Mouse (Mus musculus) left cerebral cortex, adult 11 months (tissue): ENCODE results near the gene 1700029J07Rik.
A peak's percentile ranks its signal among the peaks of the same experiment; 100 is the strongest.

ENCODE experiments used
- DNase-seq: peaks from one replicate; pipeline ENCODE4 v3.0.0; 2022; ENCODE audit warnings: low spot score

The 1700029J07Rik gene

DNA sequence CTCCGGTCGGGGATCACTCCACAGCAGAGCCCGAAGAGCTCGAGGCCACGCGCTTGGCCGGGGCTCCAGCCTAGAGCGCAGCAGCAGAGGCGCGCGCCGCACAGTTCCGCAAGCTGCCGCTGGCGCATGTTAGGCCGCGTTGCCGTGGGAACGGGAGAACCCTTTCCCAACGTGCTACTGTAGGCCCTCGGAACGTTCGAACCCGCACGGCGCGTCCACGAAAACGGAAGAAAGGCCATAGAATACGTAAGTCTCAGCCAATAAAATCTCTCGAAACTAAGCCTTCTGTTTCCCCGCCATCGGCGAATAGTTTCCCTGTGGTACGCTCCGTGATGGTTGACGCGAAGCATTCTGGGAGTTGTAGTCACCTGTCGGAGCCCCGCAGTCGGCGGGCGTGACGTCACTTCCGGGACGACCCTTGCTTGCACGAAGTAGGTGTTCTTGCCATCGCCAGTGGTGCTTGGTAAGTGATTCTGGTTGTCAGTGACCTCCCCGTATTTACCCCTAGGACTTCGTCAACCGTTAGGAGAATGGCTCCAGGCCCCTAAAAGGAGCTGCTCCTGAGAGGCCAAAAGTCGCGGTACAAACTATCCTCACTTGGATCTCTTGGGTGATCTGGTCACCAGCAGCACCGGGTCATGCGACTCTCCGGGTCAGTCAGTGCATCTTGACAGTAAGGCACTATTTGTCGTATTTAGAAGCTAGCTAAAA is at the start of gene 1700029J07Rik, which contains the start of gene Ufsp2:
Gene 1700029J07Rik (minus strand): TSS at position 127 of the 711 bp plus-strand sequence.
Gene Ufsp2 (plus strand): TSS at position 403 of the 711 bp plus-strand sequence.
- peak; percentile 99 for DNase-seq

DNA sequence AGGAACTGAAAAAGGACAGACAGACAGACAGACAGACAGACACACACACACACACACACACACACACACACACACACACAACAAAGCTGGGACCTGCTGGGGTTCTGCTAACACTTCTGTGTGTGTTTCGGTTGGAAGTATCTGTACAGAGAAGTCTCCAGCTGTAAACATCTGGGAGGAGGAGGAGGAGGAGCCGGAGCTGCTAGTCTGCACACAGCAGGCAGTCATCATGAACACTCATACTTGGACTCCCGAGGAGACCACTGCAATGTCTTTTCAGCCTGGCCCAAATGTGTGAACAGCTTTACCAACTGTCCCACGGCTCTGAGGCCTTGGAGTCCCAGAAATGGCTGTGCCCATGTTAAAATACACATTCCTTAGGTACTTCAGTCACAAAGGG is 49.3 kb upstream of the 1700029J07Rik start:
- DNase-seq: no peak

DNA sequence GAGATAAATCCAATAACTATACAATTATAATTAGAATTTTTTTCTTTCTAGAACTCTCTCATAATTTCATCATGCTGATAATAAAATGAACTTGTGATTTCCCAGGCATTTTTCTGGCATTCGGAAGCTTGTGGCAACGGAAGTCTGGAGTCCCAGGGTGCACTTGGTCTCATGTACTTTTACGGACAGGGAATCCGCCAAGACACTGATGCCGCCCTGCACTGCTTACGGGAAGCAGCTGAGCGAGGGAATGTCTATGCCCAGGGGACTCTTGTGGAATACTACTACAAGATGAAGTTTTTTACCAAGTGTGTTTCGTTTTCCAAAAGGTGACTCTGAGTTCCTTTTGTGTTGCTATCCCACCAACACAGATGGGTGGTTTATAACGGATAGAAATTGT is 47.7 kb upstream of the 1700029J07Rik start:
- DNase-seq: no peak

DNA sequence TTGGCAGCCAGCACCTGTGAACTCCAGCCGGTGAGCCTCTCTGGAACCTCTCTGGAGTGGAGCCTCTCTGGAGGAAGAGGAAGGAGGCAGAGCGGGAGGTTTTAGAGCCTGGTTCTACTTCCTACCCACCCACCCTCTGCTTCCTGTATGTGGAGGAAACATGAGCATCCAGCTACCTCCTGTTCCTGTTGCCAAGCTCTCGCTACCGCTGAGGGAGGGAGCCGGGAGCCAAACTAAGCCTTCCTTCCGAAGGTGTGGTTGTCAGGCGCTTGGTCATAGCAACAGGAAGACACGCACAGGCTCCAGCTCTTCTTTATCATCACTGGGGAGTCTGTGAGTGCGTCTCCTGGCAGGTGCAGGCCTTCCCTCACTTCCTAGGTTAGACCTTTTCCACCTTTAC is 47.2 kb upstream of the 1700029J07Rik start:
- DNase-seq: no peak

DNA sequence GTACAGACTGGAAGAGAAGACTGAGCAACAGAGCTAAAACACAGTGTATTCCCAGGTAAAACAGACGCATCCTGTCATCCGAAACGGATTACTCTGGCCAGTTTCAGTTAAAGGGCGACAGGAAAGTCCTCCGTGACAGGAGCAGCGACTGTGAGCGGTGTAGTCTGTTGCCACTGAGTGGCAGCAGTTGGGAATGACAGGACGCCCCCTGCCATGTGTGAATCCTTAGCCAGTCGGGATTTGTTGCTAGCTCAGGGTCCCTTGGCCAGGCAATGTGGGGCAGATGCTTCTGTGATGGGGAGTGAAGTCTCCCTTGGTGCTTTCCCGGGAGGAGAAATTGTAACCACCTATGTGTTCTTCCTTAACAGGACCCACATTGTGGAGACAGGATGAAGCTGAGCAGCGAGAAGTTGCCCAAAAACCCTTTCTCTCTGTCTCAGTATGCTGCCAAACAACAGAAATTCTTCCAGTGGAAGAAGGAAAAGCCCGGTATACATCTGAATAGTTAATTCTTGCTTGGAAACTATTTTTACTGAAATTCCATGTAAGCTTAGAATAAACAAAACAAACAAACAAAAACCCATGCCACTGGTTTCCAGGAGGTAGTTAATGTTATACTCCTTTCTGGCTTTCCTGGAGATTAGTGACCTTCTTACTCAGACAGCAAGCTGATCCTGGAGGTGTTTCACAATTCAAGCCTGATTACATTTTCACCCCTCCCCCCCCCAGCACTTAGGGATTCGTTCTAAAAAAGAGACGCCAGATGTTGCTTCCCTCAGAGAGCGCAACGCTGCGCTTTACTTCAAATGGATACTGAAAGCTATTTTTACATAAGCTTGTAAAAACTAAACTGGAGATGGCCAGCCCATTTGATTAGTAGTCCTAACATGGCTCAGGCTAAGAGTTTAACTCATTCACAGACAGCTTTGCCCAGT is 36.0 kb upstream of the 1700029J07Rik start:
- DNase-seq: no peak

DNA sequence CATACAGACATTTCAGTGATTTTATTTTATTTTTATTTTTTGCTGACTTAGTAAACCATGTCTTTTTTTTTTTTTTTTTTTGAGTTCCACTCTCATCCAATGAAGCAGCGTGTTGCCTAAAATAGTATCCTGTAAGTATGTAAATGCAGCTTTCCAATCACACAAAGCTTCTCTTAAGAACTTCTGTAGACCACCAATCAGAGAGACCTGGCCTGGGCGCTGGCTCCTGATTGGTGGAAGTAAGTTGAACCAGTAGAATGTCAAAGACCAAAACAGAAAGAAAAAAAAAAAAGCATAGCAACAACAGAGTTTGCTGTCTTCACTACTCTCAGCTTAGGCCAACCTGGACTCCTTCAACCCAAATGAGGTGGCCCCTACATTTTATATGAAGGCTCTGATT is 35.3 kb upstream of the 1700029J07Rik start:
- DNase-seq: no peak

DNA sequence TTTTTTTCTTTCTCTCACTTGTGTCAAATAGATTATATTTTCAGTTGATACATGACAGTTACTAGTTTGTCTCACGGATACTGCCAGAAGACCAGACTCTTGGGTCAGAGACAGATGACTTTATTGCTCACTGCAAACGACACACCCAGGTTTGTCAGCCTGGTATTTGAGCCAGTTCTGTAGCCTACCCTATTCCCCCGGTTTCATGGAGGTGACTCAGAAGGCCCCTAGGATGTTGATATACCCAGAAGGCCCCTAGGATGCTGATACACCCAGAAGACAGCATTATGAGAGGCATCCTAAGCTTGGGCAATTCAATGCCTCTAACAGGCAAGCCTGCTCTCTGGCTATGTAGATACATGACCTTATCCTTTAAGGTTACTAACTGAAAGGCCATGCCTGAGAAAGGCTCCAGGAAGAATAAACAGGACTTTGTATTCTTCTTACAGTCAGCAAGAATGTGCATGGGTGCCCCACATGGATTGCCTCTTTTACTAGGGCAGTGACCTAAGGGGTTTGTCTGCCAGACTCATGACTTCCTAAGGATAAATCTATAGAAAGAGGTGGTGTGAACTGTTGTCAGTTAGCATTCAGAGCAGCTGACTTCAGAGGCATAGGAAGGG is 32.1 kb upstream of the 1700029J07Rik start:
- no peak for DNase-seq

DNA sequence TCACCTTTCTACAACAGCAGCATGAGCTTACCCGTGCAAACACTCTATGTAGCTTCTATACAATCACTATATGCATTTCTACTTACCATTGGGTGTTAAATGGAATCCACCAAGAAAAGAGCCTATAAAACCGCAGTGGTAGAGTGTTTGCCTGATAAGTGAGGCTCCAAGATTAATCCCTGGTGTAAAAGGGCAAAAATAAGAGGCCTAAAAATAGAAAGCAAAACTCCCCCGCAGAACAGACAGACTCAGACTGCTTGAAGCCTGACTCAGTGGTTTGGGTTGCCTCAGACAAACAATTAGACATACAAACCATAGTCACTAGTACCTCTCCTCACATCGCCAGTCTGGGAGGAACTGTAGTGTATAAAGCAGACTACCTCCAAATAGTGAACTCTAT is 30.5 kb upstream of the 1700029J07Rik start, which contains the start of gene Ankrd37:
Gene Ankrd37 (minus strand): TSS at position 112 of the 400 bp plus-strand sequence.
- DNase-seq: no peak

DNA sequence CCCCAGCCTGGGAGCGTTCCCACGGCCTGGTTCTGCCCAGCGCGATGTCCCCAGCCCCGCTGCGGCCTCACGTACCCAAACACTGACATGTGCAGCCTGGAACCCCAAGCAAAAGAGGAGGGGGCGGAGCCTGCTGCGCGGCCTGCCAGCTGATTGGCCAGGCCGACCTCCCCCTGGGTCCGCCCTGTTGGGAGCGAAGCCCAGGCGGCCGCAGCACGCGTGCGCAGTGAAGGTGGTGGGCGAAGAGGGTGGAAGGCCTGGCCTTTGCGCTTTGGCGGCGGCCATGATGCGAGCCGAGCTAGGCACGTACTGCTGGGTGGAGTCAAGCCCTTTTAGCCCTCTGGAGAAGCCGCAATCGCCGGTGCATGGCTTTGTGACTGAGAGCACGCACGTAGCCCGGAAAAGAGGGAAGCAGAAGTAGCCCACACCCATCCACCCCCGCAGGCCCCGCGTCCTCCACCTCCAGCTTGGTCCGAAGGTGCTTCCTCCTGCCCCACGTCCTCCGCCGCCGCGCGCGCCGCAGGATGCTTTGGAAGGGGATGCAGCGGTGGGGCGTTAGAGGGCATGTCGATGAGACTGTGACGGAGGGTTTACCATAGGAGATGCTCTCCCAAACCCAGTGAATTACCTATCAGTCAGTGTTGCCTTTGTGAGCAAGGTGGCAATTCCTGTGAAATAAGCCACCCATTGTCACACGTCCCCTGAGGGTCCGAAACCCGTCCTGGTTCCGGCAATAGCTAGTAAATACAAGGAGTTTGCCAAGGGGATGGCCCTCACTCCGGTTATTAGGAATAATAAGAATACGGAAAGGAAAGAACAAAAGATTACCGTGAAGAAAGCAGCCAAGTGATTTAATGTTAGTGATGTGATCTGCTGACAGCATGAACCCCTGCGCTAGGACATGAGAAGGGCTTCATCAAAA is 25.0 kb upstream of the 1700029J07Rik start:
- DNase-seq: peak; percentile 97

DNA sequence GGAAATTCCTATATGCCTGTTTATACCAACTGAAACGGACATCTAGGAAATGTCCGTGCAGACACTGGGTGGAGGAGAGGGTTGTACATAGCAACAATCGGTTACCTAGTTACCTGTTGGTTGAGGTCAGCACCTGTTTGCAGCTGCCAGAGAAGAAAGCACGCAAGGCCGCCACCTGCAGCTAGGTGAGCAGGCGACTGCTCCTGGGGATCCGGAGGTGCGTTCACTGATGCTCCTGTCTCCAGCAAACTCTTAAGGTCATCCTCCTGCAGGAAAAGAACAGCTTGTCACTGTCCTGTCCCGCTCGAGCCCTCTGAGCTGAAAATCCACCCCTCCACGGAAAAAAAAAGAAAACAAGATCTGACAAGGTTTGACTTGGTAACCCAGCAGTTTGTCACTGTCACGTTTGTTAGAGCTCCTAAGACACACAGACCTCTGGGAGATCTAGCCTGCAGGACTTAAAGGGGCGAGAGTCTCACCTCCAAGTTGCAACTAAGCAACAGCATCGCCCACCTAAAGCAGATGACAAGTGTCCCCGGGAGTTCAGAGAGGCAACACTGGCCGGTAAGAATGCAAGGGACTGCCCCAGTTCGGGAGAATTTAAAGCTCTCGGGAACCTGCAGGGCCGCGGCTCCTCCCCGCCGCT is 24.2 kb upstream of the 1700029J07Rik start, which contains the start of gene Lrp2bp:
Gene Lrp2bp (plus strand): TSS at position 166 of the 646 bp plus-strand sequence.
- no peak for DNase-seq

DNA sequence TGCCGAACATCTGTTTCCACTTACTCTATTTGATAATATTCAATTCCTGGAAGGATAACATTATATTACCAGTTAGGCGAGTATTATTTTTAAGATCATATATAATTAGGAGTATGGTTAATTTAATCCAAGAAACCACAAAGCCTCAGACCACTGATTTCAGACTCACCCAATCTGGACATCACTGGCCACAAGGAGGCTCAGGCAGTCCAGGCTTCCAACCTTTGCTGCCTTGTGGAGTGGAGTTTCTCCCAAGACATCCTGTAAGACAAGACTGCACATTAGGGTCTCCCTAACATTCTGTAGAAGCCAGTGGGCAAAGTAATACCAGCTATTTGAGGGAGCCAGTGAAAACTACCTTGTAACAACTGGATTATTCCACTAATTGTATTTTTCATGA is 23.2 kb upstream of the 1700029J07Rik start:
- no peak for DNase-seq

DNA sequence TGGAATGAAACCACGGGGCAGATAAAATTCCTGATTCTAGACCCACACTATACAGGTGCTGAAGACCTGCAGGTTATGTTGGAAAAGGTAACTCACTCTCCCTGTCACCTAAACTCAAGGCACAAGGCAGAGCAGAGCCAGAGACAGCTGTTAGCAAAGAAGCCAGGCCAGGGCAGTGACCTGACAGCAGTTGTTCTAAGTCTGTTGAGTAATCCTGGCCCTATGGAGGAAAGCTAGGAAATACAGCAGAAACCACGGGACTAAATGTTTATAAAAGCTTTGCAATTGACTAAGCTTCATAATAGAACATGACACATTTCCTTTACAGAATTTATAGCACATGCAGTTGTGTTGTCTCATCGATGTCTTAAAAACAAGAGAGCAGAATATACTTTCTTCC is 20.5 kb upstream of the 1700029J07Rik start:
- DNase-seq: no peak

DNA sequence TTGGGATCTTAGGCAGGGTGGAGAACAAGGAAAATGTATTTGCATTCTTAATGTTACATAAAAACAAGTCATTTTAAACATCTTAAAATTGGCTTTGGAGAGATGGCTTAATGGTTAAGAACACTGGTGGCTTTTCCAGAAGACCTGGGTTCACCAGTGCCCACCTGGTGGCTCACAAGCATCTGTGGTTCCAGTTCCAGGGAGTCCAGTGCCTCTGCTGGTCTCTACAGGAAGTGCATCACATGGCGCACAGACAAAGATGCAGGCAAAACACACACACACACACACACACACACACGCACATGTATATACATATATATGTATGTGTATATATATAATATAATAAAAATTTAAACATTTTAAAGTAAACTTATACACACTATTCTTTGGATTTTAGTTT is 19.1 kb upstream of the 1700029J07Rik start:
- no peak for DNase-seq

DNA sequence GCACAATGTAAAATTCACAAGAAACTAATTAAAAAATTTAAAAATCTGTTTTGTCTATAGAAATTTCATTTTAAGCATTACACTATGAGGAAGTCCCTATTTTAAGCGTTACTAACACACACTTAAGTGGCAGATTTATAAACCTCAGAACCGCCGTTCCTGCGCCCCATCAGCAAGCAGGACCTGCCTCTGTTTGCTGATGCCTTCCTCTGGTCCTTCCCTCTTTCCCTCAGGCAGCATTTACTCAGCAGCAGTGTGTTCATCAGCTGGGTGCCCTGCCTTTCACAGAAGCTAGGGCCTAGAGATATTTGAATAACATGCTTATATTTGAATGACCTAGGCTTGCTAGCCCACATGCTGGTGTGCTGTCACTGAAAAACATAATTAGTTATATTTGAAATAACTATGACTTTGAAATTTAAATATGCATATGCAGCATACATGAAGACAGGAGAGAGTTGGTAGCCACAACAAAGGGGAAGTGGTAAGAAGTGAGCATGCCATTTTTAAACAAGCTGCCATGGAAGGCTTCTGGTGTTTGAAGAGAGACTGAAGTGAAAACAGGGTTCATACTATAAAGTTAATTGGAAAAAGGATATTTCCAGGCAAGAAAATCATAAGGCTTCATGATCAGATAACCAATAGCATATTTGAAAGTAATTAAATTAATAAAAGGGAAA is 15.7 kb upstream of the 1700029J07Rik start:
- DNase-seq: no peak

DNA sequence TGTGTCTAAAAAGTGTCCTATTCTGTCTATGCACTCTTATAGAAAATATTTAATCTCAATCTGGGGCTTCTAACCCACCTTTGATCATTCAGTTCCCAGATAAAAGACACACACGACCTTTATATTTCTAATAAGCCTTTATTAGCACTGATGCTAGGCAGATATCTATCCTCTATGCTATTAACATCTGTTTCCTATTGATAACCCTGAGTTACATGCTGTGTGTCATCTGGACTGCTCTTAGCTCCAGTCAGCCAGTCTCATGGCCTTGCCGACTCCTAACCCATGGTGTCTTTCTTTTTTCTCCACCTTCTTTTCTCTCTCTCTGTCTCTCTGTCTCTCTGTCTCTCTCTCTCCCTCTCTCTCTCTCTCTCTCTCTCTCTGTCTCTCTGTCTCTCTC is 13.1 kb upstream of the 1700029J07Rik start:
- DNase-seq: no peak

DNA sequence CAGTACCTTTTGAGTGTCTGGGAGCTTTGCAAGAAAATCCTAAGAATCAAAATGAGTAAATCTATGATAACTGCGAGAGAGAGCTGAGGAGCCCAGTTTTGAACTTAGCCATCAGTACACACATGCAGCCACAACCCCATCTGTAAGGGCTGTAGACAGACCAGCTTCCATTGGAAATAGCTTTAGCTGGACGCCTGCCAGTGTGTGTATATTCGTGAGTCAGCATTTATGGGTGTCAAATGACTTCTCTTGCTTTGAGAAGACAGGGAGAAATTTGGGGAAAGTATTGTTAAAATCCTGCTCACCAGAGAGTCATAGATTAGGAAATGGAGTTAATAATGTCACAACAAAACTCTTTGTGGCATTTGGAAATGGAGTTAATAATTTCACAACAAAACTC is 11.6 kb upstream of the 1700029J07Rik start:
- no peak for DNase-seq

DNA sequence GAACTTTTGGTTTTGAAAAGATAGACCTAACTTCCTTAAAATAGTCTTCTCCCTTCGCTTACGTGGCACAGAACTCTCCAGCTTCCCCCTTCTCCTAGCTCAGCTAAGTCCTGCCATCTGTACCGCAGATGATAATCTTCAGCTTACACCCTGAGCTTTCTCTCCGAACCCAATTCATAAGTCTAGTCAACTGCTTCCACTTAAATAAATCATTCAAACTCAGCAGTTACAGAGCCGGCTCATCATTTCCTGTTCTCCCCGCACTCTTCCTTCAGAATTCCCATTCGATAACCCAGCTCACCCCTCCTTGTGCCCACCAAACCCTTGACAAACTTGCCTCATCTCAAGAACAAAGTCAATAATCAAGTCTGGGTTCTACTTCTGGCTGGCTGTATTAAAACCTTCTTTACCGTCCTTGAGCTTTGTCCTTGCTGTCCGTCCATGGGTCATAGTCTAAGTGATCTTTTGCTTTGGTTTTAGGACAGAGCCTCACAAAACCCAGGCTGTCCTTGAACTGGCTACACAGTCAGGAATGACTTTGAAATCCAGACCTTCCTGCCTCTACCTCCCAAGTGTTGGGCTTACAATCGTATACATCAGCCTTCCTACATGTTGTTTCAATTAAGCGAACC is 901 bp upstream of the 1700029J07Rik start:
- no peak for DNase-seq

DNA sequence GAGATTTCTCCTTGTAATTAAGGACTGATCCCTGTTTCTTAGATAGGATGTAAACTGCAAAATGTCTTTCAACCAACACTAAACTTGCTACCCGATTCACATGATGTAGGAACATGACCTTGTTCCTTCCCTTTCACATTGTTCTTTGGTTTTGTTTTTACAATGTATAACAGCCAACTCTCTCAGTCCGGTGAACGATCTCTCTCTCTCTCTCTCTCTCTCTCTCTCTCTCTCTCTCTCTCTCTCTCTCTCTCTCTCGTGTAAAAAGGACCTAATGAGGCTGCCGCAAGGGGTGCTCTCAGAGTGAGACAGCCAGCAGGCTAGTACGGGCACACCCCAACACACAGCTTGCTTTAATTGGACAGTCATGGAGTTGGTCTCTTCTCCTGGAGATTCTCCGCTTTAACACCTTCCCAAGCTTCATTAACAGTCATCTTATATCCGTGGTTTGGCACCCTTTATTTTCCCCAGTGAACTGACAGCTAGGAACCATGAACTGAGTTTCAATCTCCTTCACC is 1.0 kb downstream of the 1700029J07Rik start:
- DNase-seq: no peak

DNA sequence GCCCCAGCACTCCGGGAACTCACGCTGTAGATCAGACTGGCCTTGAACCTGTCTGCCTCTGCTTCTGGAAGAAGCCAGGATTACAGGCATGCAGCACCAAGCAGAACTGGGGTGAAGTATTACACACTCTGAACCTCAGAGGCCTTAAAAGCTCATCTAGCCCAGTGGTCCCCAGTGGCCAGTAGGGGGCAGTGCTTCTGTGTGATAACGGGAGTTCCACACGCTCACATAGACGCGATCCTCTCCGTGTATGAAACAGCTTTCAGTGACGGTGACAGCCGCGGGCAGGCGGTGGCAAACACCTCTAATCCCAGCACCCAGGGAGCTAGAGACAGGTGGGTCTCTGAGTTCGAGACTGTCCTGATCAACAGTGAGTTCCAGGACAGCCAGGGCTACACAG is 4.2 kb downstream of the 1700029J07Rik start:
- DNase-seq: no peak

DNA sequence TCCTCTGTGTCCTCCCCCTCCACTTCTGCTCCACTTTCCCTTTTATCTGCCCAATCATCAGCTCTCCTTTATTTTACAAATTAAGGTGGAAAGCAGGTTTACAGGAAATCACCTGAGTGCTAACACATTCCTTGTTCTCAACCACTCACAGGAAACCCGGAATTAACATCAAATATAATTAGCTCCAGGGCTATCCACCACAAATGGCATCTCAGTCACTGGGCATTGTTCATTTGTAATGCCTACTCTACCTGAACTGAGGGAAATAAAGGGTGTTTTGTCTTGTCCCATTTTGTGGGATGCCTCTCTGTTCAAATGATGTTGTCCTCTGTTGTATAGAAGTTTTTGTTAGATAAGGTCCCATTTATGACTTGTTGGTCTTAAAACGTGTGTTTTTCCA is 24.4 kb downstream of the 1700029J07Rik start:
- no peak for DNase-seq
